Mouse (Mus musculus) lung, adult 2 months (tissue): ENCODE measurements around the gene Macrod2. TPM values are rescaled to one million over a fixed set of nuclear protein-coding genes. Genes with fewer than 3 reads are reported as not detected.
A peak's percentile ranks its signal among the peaks of the same experiment; 100 is the strongest.

Experiments used
- DNase-seq: peaks from one replicate; pipeline ENCODE4 v3.0.0; 2022
- H3K4me1 ChIP-seq: fragments of 200-500 bp; 2 replicates; pipeline ENCODE4 v1.6.1; 2011; ENCODE audit warnings: low read length; ENCODE audit not compliant: control insufficient read depth, insufficient read depth
- H3K4me3 ChIP-seq: fragments of 200-500 bp; replicated peaks from 2 replicates; pipeline ENCODE3; 2011; ENCODE audit warnings: low read depth, mild to moderate bottlenecking, control low read depth, low read length; ENCODE audit errors: extremely low read depth
- CTCF ChIP-seq: fragments of 200-500 bp; IDR thresholded peaks from 2 replicates; pipeline ENCODE4 v1.5.1; 2011; ENCODE audit warnings: mild to moderate bottlenecking, low read length, control low read depth; ENCODE audit not compliant: insufficient read depth
- POLR2A ChIP-seq: fragments of 200-500 bp; IDR thresholded peaks from 2 replicates; pipeline ENCODE4 v1.6.1; 2011; ENCODE audit warnings: low read depth, mild to moderate bottlenecking, control low read depth, low read length, borderline replicate concordance; ENCODE audit errors: extremely low read depth
- WGBS: fragments of 180-500 bp; shearing (Covaris S2); methylation state at CpG from one replicate; pipeline ENCODE4 v1.1.7; 2018; 5-methylcytosine and 5-hydroxymethylcytosine counted together
- polyA plus RNA-seq: library from polyadenylated mRNA; depleted of rRNA; stranded (reverse); fragments of >200 nt; gene quantifications from 2 replicates; pipeline ENCODE4 v1.2.3, GENCODE M21; 2012

Gene Macrod2
- polyA plus RNA-seq, 1 experiment, result 2.6 TPM

- no peak for DNase-seq
- TF ChIP-seq POLR2A (no peak), CTCF (no peak)
- WGBS, result 65% methylated on average over 6 of the region's 6 CpGs
- Histone ChIP-seq H3K4me3 (no peak overlapping the region), H3K4me1 (no peaks in the 10 kb centered on the region)
Observed at GRCm38 (mm10) chr2:141913894-141914293, 1518.8 kb downstream of the Macrod2 start.

GRCm38 (mm10) chr2:141920377-141920992, 1525.4 kb downstream of the Macrod2 start:
- Histone ChIP-seq H3K4me3 (no peak overlapping the region), H3K4me1 (no peaks in the 10 kb centered on the region)
- TF ChIP-seq CTCF, result no peak
- TF ChIP-seq POLR2A, result no peak
- peak; percentile 4 for DNase-seq
- WGBS, result 42% methylated on average over 2 of the region's 2 CpGs

- no peak overlapping the region for H3K4me3 ChIP-seq
- H3K4me1 ChIP-seq, result no peaks in the 10 kb centered on the region
- no peak for TF ChIP-seq CTCF
- TF ChIP-seq POLR2A, result no peak
- WGBS, result 85% methylated on average over 2 of the region's 2 CpGs
- DNase-seq, result no peak
Observed at GRCm38 (mm10) chr2:141935130-141935529, 1540.0 kb downstream of the Macrod2 start.

- WGBS, result 50% methylated on average over 1 of the region's 1 CpGs
- no peak for TF ChIP-seq POLR2A
- no peak for TF ChIP-seq CTCF
- no peak overlapping the region for H3K4me3 ChIP-seq
- H3K4me1 ChIP-seq, result no peaks in the 10 kb centered on the region
- no peak for DNase-seq
Observed at GRCm38 (mm10) chr2:141954795-141955194, 1559.7 kb downstream of the Macrod2 start.

GRCm38 (mm10) chr2:141955197-141955596, 1560.1 kb downstream of the Macrod2 start:
- H3K4me1 ChIP-seq, result no peaks in the 10 kb centered on the region
- DNase-seq, result no peak
- H3K4me3 ChIP-seq, result no peak overlapping the region
- TF ChIP-seq POLR2A (no peak), CTCF (no peak)
- 36% methylated on average over 3 of the region's 3 CpGs for WGBS

DNA sequence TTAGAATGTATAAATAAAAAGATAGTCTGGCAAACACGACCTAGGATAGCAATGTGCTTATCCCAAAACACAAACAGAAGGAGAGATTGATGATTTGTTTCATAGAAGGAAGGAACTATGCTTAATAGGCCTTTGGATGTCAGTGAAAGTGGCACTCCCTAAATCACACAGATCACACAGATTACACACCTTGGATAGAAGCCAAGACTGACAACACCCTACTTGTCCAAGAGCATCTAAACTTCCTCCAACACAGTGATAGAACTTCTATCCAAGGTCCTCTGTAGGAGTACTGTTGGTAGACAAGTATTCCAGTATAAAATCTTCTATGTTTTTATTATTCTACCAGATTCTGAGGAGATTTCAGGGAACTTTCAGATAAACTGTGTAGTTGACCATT, 1567.8 kb downstream of the Macrod2 start:
- Histone ChIP-seq H3K4me3 (no peak overlapping the region), H3K4me1 (no peaks in the 10 kb centered on the region)
- no peak for TF ChIP-seq CTCF
- WGBS, result 26% methylated on average over 1 of the region's 1 CpGs
- no peak for DNase-seq

- Histone ChIP-seq H3K4me3 (no peak overlapping the region), H3K4me1 (no peaks in the 10 kb centered on the region)
- WGBS, result 48% methylated on average over 7 of the region's 7 CpGs
- no peak for TF ChIP-seq POLR2A
- no peak for TF ChIP-seq CTCF
- no peak for DNase-seq
Observed at GRCm38 (mm10) chr2:141983664-141984395, 1588.7 kb downstream of the Macrod2 start.

GRCm38 (mm10) chr2:141998901-141999300, 1603.8 kb downstream of the Macrod2 start:
- no peak for TF ChIP-seq POLR2A
- TF ChIP-seq CTCF, result no peak
- WGBS, result 62% methylated on average over 6 of the region's 6 CpGs
- H3K4me1 ChIP-seq, result no peaks in the 10 kb centered on the region; the same call in 1 of the 2 replicates
- H3K4me3 ChIP-seq, result no peak overlapping the region
- peak; percentile 7 for DNase-seq

GRCm38 (mm10) chr2:142024534-142025155, 1629.5 kb downstream of the Macrod2 start:
- Histone ChIP-seq H3K4me1 (no peaks in the 10 kb centered on the region), H3K4me3 (no peak overlapping the region)
- TF ChIP-seq POLR2A (no peak), CTCF (no peak)
- WGBS, result 78% methylated on average over 4 of the region's 4 CpGs
- no peak for DNase-seq

DNA sequence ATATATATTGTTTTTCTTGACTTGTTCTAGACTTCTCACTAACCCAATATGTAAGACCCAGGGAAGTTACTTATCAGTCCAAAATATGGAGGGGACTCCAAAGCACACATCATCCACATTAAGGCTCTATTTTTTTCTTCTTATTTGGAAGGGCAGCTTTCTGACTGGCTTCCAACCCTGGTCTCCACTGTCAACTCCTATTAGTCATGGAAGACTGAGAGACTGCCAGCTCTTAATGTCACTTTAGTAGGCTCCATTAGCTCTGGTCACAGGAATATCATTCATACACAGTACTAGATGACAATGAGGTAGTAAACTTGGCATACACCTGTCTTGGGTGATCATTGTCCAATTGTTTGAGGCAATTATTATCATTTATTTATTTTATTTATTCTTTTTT, 1631.6 kb downstream of the Macrod2 start:
- Histone ChIP-seq H3K4me3 (no peak overlapping the region), H3K4me1 (no peaks in the 10 kb centered on the region)
- TF ChIP-seq CTCF, result no peak
- no peak for TF ChIP-seq POLR2A
- DNase-seq, result no peak
